Mouse (Mus musculus): ENCODE data around the gene Olfr1137. TPM values are rescaled to one million over a fixed set of nuclear protein-coding genes. Genes with fewer than 3 reads are reported as not detected.

The Olfr1137 gene
- not detected in 2 replicates for polyA plus RNA-seq (2012; rRNA removed)

DNA sequence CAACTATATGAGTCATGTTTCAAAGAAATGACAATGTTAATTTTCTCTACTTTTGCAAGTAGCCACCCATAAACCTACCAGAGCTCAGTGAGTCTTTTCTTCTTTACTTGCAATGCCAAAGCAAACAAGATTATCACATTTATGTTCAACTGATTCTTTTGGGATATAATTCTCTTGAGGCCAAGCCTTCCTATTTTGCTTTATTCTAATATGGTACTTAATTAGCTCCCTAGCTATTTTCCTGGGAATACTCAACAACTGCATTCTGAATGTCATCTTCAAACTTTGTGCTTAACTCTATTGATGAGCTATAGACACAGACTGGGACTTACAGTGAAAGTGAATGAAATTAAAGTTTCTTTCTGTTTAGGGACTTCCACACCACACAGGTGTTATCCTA is at the start of gene Olfr1137:
Gene Olfr1137 (minus strand): TSS at position 101 of the 400 bp plus-strand sequence.

DNA sequence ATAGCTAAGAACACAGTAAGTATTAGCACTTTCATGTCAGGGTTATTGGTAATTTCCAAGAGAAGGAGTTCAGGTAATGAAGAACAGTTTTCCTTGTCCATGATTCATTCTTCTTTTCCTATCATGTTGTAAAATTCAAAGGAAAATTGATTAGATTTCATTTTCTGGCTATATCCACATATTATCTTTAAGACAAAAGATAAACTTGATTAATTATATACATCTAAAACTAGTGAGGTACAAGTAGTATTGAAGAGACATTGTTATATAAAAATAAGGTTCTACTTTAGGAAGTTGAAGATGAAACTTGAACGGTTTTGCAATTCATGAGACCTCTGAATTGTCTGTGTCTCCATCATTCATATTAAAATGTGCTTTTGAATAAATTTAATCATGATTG is 40.9 kb upstream of the Olfr1137 start, which contains the start of gene Olfr1141:
Gene Olfr1141 (minus strand): TSS at position 101 of the 400 bp plus-strand sequence.

DNA sequence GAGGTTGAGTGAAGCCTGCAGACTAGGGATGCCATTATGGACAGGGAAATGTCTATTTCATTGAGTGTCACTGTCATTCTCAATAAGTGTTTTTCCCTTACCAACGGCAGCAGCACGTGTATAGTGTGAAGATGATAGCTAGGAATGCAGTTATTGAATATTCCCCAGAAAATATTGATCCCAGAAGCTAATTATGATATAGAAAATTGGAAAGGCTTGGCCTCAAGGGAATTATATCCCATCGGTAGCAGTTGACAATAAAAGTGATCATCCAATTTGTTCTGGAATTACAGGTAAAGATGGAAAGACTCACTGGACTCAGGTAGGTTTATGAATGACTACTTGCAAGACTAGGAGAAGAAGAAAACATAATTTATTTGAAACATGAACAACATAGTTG is 30.5 kb upstream of the Olfr1137 start, which contains the start of gene Olfr1140:
Gene Olfr1140 (plus strand): TSS at position 301 of the 400 bp plus-strand sequence.

DNA sequence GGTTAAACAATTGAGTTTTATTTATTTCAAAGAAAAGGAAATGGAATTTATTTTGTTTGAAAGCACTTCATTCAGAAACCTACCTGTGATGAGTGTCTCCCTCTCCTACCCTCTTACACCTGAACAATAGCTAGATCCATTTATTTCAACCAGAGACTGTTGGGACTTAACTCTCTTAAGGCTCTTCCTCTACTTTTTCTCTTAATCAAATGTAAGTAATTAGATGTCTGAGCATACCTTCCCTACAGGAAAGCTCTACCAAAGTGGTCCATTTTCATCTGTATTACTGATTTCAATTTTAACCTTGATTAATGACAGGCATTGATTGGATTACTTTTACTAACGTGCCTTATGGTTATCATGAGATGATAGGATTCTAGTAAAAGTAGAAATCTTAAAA is 26.9 kb upstream of the Olfr1137 start, which contains the start of gene Olfr1138:
Gene Olfr1138 (minus strand): TSS at position 101 of the 400 bp plus-strand sequence.

DNA sequence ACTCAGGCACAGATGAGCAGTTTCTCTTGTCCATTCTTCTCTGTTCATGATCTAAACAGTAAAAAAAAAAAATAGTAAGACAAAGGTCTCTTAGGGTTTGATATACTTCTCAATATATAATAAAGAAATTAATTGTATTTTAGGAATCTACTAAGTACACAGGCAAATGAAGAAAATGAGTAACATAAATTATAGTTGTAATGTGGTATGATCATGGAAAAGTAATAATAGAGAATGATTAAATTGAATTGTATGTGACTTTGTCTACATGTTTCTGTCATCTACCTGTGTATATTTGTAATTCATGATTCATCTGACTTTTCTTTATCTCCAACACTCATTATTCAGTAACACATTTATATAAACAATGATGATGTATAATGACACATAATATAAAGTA is 19.1 kb downstream of the Olfr1137 start, which contains the start of gene Olfr1136:
Gene Olfr1136 (minus strand): TSS at position 101 of the 400 bp plus-strand sequence.

DNA sequence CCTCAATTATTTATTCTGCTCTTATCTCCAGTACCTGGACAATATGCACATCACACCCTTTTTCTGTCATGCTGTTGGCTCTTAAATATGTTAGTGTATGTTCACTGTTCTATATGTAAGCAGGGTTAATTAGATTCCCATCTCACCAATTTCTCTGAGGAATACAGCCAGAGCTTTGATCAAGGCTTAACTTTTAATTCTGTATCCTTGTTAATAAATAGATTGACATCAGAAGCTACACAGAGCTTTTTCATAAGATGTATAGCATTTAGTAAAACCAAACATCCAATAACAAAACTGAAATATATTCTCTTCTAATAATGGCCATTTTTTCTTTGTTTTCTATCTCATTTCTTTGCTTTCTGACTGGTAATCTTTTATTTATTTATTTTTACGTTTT is 39.4 kb downstream of the Olfr1137 start, which contains the start of gene Olfr1135:
Gene Olfr1135 (minus strand): TSS at position 101 of the 400 bp plus-strand sequence.

Other genes starting within 250 kb of the Olfr1137 start
- not detected in 2 replicates for gene Pramel7, start 216.1 kb downstream of the Olfr1137 start, polyA plus RNA-seq (2012; rRNA removed)
- not detected in 2 replicates for gene Pramel6, start 206.6 kb downstream of the Olfr1137 start, polyA plus RNA-seq (2012; rRNA removed)
- gene Olfr153, start 181.4 kb downstream of the Olfr1137 start, polyA plus RNA-seq (2012; rRNA removed), result not detected in 2 replicates
- not detected in 2 replicates for gene Olfr1128, start 167.6 kb downstream of the Olfr1137 start, polyA plus RNA-seq (2012; rRNA removed)
- gene Olfr1129, start 139.3 kb downstream of the Olfr1137 start, polyA plus RNA-seq (2012; rRNA removed), result not detected in 2 replicates
- not detected in 2 replicates for gene Olfr1130, start 107.0 kb downstream of the Olfr1137 start, polyA plus RNA-seq (2012; rRNA removed)
- gene Olfr1131, start 86.1 kb downstream of the Olfr1137 start, polyA plus RNA-seq (2012; rRNA removed), result not detected in 2 replicates
- gene Olfr1132, start 75.6 kb downstream of the Olfr1137 start, polyA plus RNA-seq (2012; rRNA removed), result not detected in 2 replicates
- gene Olfr1133, start 65.8 kb downstream of the Olfr1137 start, polyA plus RNA-seq (2012; rRNA removed), result not detected in 2 replicates
- not detected in 2 replicates for gene Olfr1134, start 54.7 kb downstream of the Olfr1137 start, polyA plus RNA-seq (2012; rRNA removed)
- not detected in 2 replicates for gene Olfr1135, start 39.5 kb downstream of the Olfr1137 start, polyA plus RNA-seq (2012; rRNA removed)
- not detected in 2 replicates for gene Olfr1136, start 19.2 kb downstream of the Olfr1137 start, polyA plus RNA-seq (2012; rRNA removed)
- not detected in 2 replicates for gene Olfr1138, start 26.8 kb upstream of the Olfr1137 start, polyA plus RNA-seq (2012; rRNA removed)
- gene Olfr1140, start 30.6 kb upstream of the Olfr1137 start, polyA plus RNA-seq (2012; rRNA removed), result not detected in 2 replicates
- not detected in 2 replicates for gene Olfr1141, start 40.8 kb upstream of the Olfr1137 start, polyA plus RNA-seq (2012; rRNA removed)
- gene Olfr152, start 66.3 kb upstream of the Olfr1137 start, polyA plus RNA-seq (2012; rRNA removed), result not detected in 2 replicates
- not detected in 2 replicates for gene Olfr1143, start 87.4 kb upstream of the Olfr1137 start, polyA plus RNA-seq (2012; rRNA removed)
- gene Olfr1145, start 96.6 kb upstream of the Olfr1137 start, polyA plus RNA-seq (2012; rRNA removed), result not detected in 2 replicates
- gene Olfr1148, start 117.4 kb upstream of the Olfr1137 start, polyA plus RNA-seq (2012; rRNA removed), result not detected in 2 replicates
- not detected in 2 replicates for gene Olfr1150-ps1, start 130.8 kb upstream of the Olfr1137 start, polyA plus RNA-seq (2012; rRNA removed)
- not detected in 2 replicates for gene Olfr1151, start 142.7 kb upstream of the Olfr1137 start, polyA plus RNA-seq (2012; rRNA removed)
- gene Olfr1152, start 153.3 kb upstream of the Olfr1137 start, polyA plus RNA-seq (2012; rRNA removed), result not detected in 2 replicates
- gene Olfr1153, start 181.8 kb upstream of the Olfr1137 start, polyA plus RNA-seq (2012; rRNA removed), result not detected in 2 replicates
- not detected in 2 replicates for gene Olfr1154, start 192.0 kb upstream of the Olfr1137 start, polyA plus RNA-seq (2012; rRNA removed)
- gene Olfr1155, start 232.0 kb upstream of the Olfr1137 start, polyA plus RNA-seq (2012; rRNA removed), result not detected in 2 replicates
- gene Olfr1156, start 239.9 kb upstream of the Olfr1137 start, polyA plus RNA-seq (2012; rRNA removed), result not detected in 2 replicates

Measured in liver, embryonic 14 days (tissue).